Comparison of ENCODE assay signal across 8 mouse cellular contexts in the genomic region with DNA sequence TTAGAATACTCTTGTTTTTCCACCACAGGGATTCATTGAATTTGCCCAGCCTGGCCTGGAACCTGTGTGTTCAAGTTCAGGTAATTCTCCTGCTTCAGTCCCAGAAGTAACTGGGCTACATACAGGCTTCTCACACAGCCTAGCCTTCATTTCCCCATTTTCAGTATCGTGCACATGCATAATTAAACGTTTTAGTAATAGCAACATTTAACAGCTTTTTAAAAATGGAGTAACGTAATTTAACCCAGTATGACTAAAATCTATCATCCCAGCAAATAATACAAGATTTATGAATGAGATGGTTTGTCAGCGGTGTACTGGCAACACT. TPM values are rescaled to one million over a fixed set of nuclear protein-coding genes. Genes with fewer than 3 reads are reported as not detected.
A peak's percentile ranks its signal among the peaks of the same experiment; 100 is the strongest.
DNase-seq lines count a peak whose midpoint lies in the region; ATAC-seq and TF ChIP-seq lines count a peak whose summit lies in the region.

No protein-coding gene starts in this region.

- no peaks in the 10 kb centered on the region for H3K36me3 ChIP-seq in lung, embryonic 15.5 days
- no peaks in the 10 kb centered on the region for H3K36me3 ChIP-seq in limb, embryonic 13.5 days
- no peaks in the 10 kb centered on the region for H3K36me3 ChIP-seq in splenic B cell, adult 2 months (ENCODE audit: control insufficient read depth, insufficient read depth, low read length, poor library complexity, severe bottlenecking)

- no peaks in the 10 kb centered on the region for H3K27me3 ChIP-seq in lung, embryonic 15.5 days
- no peaks in the 10 kb centered on the region for H3K27me3 ChIP-seq in limb, embryonic 13.5 days
- no peaks in the 10 kb centered on the region for H3K27me3 ChIP-seq in splenic B cell, adult 2 months (ENCODE audit: control insufficient read depth, insufficient read depth, low read length, poor library complexity, severe bottlenecking)

- ATAC-seq in lung, embryonic 15.5 days (ENCODE audit: borderline replicate concordance, extremely low read depth, low FRiP score, low TSS enrichment), result no peak
- ATAC-seq in limb, embryonic 13.5 days (ENCODE audit: low FRiP score, low read depth), result no peak
- no peak for ATAC-seq in CD4-positive, CD25-positive, alpha-beta regulatory T cell, adult 4 months

- H3K4me2 ChIP-seq in lung, embryonic 15.5 days, result peak overlapping the region; percentile 64
- peak overlapping the region; percentile 90 for H3K4me2 ChIP-seq in limb, embryonic 13.5 days (replicated peaks)

- no peak for TF ChIP-seq POLR2A in embryonic fibroblast, embryonic 13.5 days (IDR thresholded peaks at IDR 0.05; ENCODE audit: low read depth, low read length)

- 25% methylated on average over 4 of the region's 4 CpGs for WGBS in lung, embryonic 15.5 days
- WGBS in limb, embryonic 13.5 days, result 23% methylated on average over 4 of the region's 4 CpGs

- peak overlapping the region; percentile 85 for H3K4me3 ChIP-seq in lung, embryonic 15.5 days
- H3K4me3 ChIP-seq in embryonic fibroblast, embryonic 13.5 days (ENCODE audit: insufficient read depth, low read length), result peak overlapping the region; percentile 45
- H3K4me3 ChIP-seq in limb, embryonic 13.5 days, result peak overlapping the region; percentile 85

- peak overlapping the region; percentile 97 for H3K27ac ChIP-seq in lung, embryonic 15.5 days
- H3K27ac ChIP-seq in embryonic fibroblast, embryonic 13.5 days (ENCODE audit: insufficient read depth, low read length), result peak overlapping the region; percentile 89
- peak overlapping the region; percentile 88; the same call in 1 of the 2 replicates for H3K27ac ChIP-seq in limb, embryonic 13.5 days

- no peak for TF ChIP-seq CTCF in embryonic fibroblast, embryonic 13.5 days (IDR thresholded peaks at IDR 0.05; ENCODE audit: borderline replicate concordance, insufficient read depth, low read length)

- H3K9me3 ChIP-seq in lung, embryonic 15.5 days, result no peaks in the 10 kb centered on the region
- H3K9me3 ChIP-seq in limb, embryonic 13.5 days, result no peaks in the 10 kb centered on the region

- peaks cover 11% of the 10 kb centered on the region for H3K4me1 ChIP-seq in lung, embryonic 15.5 days
- H3K4me1 ChIP-seq in embryonic fibroblast, embryonic 13.5 days (ENCODE audit: control insufficient read depth, insufficient read depth, low read length), result peaks cover 2% of the 10 kb centered on the region; the same call in 1 of the 2 replicates
- peaks cover 3% of the 10 kb centered on the region for H3K4me1 ChIP-seq in limb, embryonic 13.5 days

- no peak for DNase-seq in lung, postnatal 36 days
- DNase-seq in splenic B cell, adult 2 months (ENCODE audit: low read depth, low spot score), result peak; percentile 54
- no peak for DNase-seq in adrenal gland, postnatal 4 days (ENCODE audit: low spot score in 2 of 2)
- no peak for DNase-seq in cerebellum, adult 11-12 months

- peak overlapping the region; percentile 96 for H3K9ac ChIP-seq in lung, embryonic 15.5 days
- H3K9ac ChIP-seq in limb, embryonic 13.5 days, result peak overlapping the region; percentile 97

RNA-seq across cellular contexts. Expression of a gene that starts 0.6 kb away (rescaled TPM):
- 10.0 and 12.1 TPM in 2 replicates for polyA plus RNA-seq in lung, embryonic 15.5 days (2015; fragmentation: Nextera tagmentation; extraction: Ambion mirVana)
- polyA plus RNA-seq in embryonic fibroblast, embryonic 13.5 days (2011; ENCODE audit: insufficient read length, low read depth, missing spikeins), result 87.0 and 107 TPM in 2 replicates
- polyA plus RNA-seq in limb, embryonic 13.5 days (2015; fragmentation: Nextera tagmentation; extraction: Ambion mirVana), result 11.9 and 13.4 TPM in 2 replicates
- polyA plus RNA-seq in CD4-positive, CD25-positive, alpha-beta regulatory T cell, adult 4 months (2017; shearing (Covaris generic)), result 10 to 100 TPM; 15.4 to 28.8 TPM
- total RNA-seq in adrenal gland, postnatal 4 days (2021), result 10 to 100 TPM; 56.0 to 67.6 TPM

RNA-seq across cellular contexts. Expression of a gene that starts 49.7 kb away (rescaled TPM):
- not detected in 2 replicates for polyA plus RNA-seq in lung, embryonic 15.5 days (2015; fragmentation: Nextera tagmentation; extraction: Ambion mirVana)
- not detected in 2 replicates for polyA plus RNA-seq in embryonic fibroblast, embryonic 13.5 days (2011; ENCODE audit: insufficient read length, low read depth, missing spikeins)
- not detected in 2 replicates for polyA plus RNA-seq in limb, embryonic 13.5 days (2015; fragmentation: Nextera tagmentation; extraction: Ambion mirVana)
- not detected for polyA plus RNA-seq in CD4-positive, CD25-positive, alpha-beta regulatory T cell, adult 4 months (2017; shearing (Covaris generic))
- under 1 TPM in 1 of 2 experiments, not detected in 1; 0.17 TPM for total RNA-seq in adrenal gland, postnatal 4 days (2021)
